Mouse (Mus musculus) ES-E14 (cell line): ENCODE measurements at regions not wholly inside any gene's neighbourhood (a gene's known extent, or its start where the extent isn't known, plus 50 kb on each side); places are given as distances from the start of the nearest gene placed in this dataset.

ENCODE experiments used
- DNase-seq: peaks from one replicate; pipeline ENCODE4 v3.0.0-alpha.2; 2013; ENCODE audit warnings: low read depth, low spot score
- H3K27ac ChIP-seq: 2 replicates; pipeline ENCODE4 v1.5.1; 2012; ENCODE audit warnings: low read depth, mild to moderate bottlenecking, low read length, moderate library complexity, mixed read lengths; ENCODE audit not compliant: poor library complexity, insufficient read depth, severe bottlenecking
- H3K36me3 ChIP-seq: 2 replicates; pipeline ENCODE4 v1.6.1; 2012; ENCODE audit warnings: mild to moderate bottlenecking, low read length, moderate library complexity, mixed read lengths; ENCODE audit not compliant: control insufficient read depth, poor library complexity, insufficient read depth, severe bottlenecking
- H3K4me1 ChIP-seq, 2 experiments: fragments of 150-350 bp in 1 of 2; sonication (generic) in 1 of 2; 2 replicates each; pipeline ENCODE4 v1.6.1; 2012; ENCODE audit warnings: low read length in 2 of 2, mild to moderate bottlenecking in 1 of 2, mixed read lengths in 1 of 2; ENCODE audit not compliant: control insufficient read depth in 2 of 2, insufficient read depth in 2 of 2, poor library complexity in 1 of 2
- H3K4me3 ChIP-seq, 2 experiments: fragments of 150-350 bp in 1 of 2; sonication (generic) in 1 of 2; 2 replicates each; pipeline ENCODE4 v1.5.1; 2012; ENCODE audit warnings: low read length in 2 of 2, low read depth in 1 of 2, mild to moderate bottlenecking in 1 of 2, mixed read lengths in 1 of 2; ENCODE audit not compliant: insufficient read depth in 1 of 2, poor library complexity in 1 of 2, severe bottlenecking in 1 of 2
- H3K9ac ChIP-seq: 2 replicates; pipeline ENCODE4 v1.6.1; 2012; ENCODE audit warnings: low read depth, mild to moderate bottlenecking, low read length, mixed read lengths; ENCODE audit not compliant: poor library complexity, insufficient read depth, severe bottlenecking
- H3K9me3 ChIP-seq: fragments of 150-350 bp; sonication (generic); 2 replicates; pipeline ENCODE4 v1.6.1; 2012; ENCODE audit warnings: low read depth, mild to moderate bottlenecking, low read length; ENCODE audit not compliant: control insufficient read depth, insufficient read depth
- CHD2 ChIP-seq: IDR thresholded peaks from 2 replicates; pipeline ENCODE4 v1.6.1; 2014; ENCODE audit warnings: mild to moderate bottlenecking, low read depth, low read length, inconsistent platforms
- HCFC1 ChIP-seq: IDR thresholded peaks from 2 replicates; pipeline ENCODE4 v1.6.1; 2012; ENCODE audit warnings: low read length, inconsistent platforms, borderline replicate concordance; ENCODE audit not compliant: insufficient read depth
- MAFK ChIP-seq: IDR thresholded peaks from 2 replicates; pipeline ENCODE4 v1.6.1; 2014; ENCODE audit warnings: mild to moderate bottlenecking, low read depth, low read length, inconsistent platforms; ENCODE audit not compliant: insufficient read depth
- ZC3H11A ChIP-seq: IDR thresholded peaks from 2 replicates; pipeline ENCODE4 v1.6.1; 2012; ENCODE audit warnings: low read depth, mild to moderate bottlenecking, inconsistent platforms, low read length, borderline replicate concordance
- ZNF384 ChIP-seq: IDR thresholded peaks from 2 replicates; pipeline ENCODE4 v1.6.1; 2012; ENCODE audit warnings: low read depth, low read length, inconsistent platforms
- in situ Hi-C, 2 experiments: fragments of 600-800 bp; cut with MboI; formaldehyde crosslinking; loops; one replicate each; pipeline ENCODE4 v1.15.1; 2025; ENCODE audit warnings: low sequenced_read_pairs in 2 of 2, inconsistent platforms in 1 of 2; ENCODE audit not compliant: unreplicated experiment in 2 of 2

DNA sequence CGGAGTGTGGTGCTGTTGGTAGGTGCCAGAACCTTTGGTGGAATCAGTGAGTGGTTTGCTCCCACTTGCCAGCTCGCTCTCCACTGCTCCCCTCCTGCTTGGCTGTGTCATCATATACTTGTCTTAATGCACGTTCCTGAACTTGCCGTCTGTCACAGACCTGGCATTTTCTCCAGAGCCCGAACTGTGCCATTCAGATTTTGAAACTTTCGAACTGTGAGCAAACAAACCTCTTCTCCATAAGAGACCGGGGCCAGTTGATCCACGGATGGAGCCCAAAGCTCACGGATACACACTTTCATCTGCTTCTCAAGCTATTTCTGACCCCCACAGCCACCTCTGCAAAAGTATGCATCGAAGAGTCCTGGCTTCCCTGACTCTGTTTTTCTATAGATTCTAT is 141.0 kb upstream of the Rreb1 start:
- no peak for TF ChIP-seq HCFC1
- TF ChIP-seq ZC3H11A = no peak
- TF ChIP-seq CHD2 = no peak
- TF ChIP-seq MAFK = no peak
- no peak for TF ChIP-seq ZNF384
- H3K4me3 ChIP-seq = no peak overlapping the region
- no peaks in the 10 kb centered on the region for H3K4me1 ChIP-seq
- in situ Hi-C loops = no loop called here
- no peak overlapping the region for H3K9ac ChIP-seq
- H3K9me3 ChIP-seq = no peaks in the 10 kb centered on the region
- H3K27ac ChIP-seq = no peak overlapping the region
- no peaks in the 10 kb centered on the region for H3K36me3 ChIP-seq
- no peak for DNase-seq

DNA sequence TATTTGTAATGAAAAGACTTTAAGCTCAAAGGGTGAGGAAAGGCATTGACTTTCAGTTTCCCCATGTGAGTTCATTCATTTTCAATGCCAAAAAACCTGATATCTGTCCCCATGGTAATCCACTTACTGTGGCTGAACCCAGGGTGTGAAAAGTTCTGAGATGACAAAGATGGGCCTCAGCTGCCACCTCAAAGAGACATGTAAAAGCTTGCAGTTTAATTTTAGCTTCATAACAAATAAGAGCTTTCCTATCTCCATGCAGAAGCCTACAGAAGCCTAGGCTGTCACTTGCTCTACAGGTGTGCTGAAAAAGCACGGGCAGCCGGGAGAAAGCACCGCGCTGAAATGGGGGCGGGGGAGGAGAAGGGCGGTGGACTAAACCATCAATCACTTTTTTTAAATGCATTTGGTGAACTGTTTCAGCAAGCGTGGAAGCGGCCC is 140.1 kb upstream of the Rreb1 start:
- TF ChIP-seq ZC3H11A = no peak
- TF ChIP-seq HCFC1 = no peak
- no peak for TF ChIP-seq CHD2
- TF ChIP-seq MAFK = no peak
- TF ChIP-seq ZNF384 = no peak
- DNase-seq = no peak
- H3K36me3 ChIP-seq = no peaks in the 10 kb centered on the region
- no peaks in the 10 kb centered on the region for H3K9me3 ChIP-seq
- in situ Hi-C loops = no loop called here
- H3K9ac ChIP-seq = no peak overlapping the region
- no peak overlapping the region for H3K27ac ChIP-seq
- H3K4me3 ChIP-seq = no peak overlapping the region
- H3K4me1 ChIP-seq = no peaks in the 10 kb centered on the region

DNA sequence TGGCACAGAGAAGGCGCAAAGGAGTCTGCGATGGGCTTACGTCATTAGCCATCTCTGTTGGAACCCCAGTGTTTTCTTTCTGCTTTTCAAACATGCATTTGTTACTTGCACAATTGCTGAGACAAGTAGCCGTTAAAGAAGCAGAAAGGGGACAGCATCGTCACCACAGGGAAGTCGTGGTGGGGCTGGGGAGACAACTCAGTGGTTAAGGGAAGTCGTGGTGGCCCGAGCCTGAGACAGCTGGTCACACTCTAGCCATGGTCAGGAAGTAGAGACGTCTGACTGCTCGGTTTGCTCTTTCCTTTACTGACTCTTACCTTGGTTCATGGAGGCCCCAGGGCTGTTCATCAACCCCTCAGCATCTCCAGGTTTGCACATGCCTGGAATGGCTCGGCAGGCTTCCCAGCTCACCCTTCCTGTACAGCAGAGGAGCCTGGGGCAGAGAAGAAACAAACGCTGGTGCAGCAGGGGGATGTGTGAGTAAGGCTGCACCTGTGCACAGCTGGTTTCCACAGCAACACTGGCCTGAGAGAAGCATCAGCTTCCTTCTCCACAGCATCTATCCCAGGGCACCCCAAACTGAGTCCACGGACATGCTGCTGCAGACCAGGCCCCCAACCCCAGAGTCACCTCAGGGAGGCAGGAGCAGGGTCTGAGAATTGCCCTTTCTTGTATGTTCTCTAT is 135.6 kb upstream of the Rreb1 start:
- Histone ChIP-seq H3K4me1 (no peaks in the 10 kb centered on the region), H3K9me3 (no peaks in the 10 kb centered on the region), H3K4me3 (no peak overlapping the region), H3K9ac (no peak overlapping the region), H3K36me3 (no peaks in the 10 kb centered on the region), H3K27ac (no peak overlapping the region)
- TF ChIP-seq ZNF384 (no peak), MAFK (no peak), HCFC1 (no peak), ZC3H11A (no peak)
- no peak for DNase-seq
- in situ Hi-C loops = no loop called here

DNA sequence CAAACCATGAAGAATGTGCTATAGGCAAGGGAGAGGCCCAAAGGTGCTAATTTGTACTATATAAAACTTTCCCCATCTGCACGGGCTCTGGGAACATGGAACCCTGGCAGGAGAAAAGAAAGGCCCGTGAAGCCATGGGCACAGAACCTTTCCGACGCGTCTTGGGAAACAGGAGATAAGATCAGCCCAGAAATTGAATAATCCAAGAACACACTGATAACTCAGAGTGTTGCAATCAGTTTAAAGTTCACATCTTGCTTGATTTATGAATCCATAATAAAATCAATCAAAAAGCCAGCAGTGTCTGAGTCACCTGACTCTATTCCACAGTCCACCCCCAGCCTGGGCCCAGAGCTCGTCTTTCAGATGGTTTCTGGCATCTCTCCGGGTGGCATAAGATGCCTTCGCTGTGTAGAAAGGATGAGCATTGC is 133.4 kb upstream of the Rreb1 start:
- no peak overlapping the region for H3K4me3 ChIP-seq
- no peaks in the 10 kb centered on the region for H3K9me3 ChIP-seq
- no peaks in the 10 kb centered on the region for H3K4me1 ChIP-seq
- TF ChIP-seq CHD2 = no peak
- no peak for TF ChIP-seq ZNF384
- no peak for TF ChIP-seq MAFK
- no peak for TF ChIP-seq ZC3H11A
- no peak for TF ChIP-seq HCFC1
- DNase-seq = no peak
- H3K27ac ChIP-seq = no peak overlapping the region
- no peaks in the 10 kb centered on the region for H3K36me3 ChIP-seq
- in situ Hi-C loops = no loop called here
- no peak overlapping the region for H3K9ac ChIP-seq
